Mouse (Mus musculus): ENCODE measurements at regions not wholly inside any gene's neighbourhood (a gene's known extent, or its start where the extent isn't known, plus 50 kb on each side); places are given as distances from the start of the nearest gene placed in this dataset.

- TF ChIP-seq CTCF (IDR thresholded peaks at IDR 0.05; ENCODE audit: low read depth) (no peak), EP300 (IDR thresholded peaks at IDR 0.05; ENCODE audit: low read depth) (no peak)
These were observed 247.3 kb downstream of the Fgf9 start for GRCm38 (mm10) chr14:58317640-58318039.
